Mouse (Mus musculus) urinary bladder, postnatal 10 days (tissue): ENCODE data around the gene Lap3.
A peak's percentile ranks its signal among the peaks of the same experiment; 100 is the strongest.

Source experiments
- DNase-seq: peaks from one replicate; pipeline ENCODE4 v3.0.0; 2022; ENCODE audit warnings: low spot score

Lap3 gene

GRCm38 (mm10) chr5:45496042-45496441 is 2.9 kb downstream of the Lap3 start:
- no peak for DNase-seq

- no peak for DNase-seq
Measured at GRCm38 (mm10) chr5:45496479-45496878, 3.3 kb downstream of the Lap3 start.

GRCm38 (mm10) chr5:45496930-45497550 is 3.9 kb downstream of the Lap3 start:
- no peak for DNase-seq

GRCm38 (mm10) chr5:45497564-45497963 is 4.4 kb downstream of the Lap3 start:
- DNase-seq: no peak

- no peak for DNase-seq
Measured at GRCm38 (mm10) chr5:45510071-45510470, 16.9 kb downstream of the Lap3 start.

GRCm38 (mm10) chr5:45512908-45513307 is 19.7 kb downstream of the Lap3 start:
- DNase-seq: no peak

- DNase-seq: no peak
Measured at GRCm38 (mm10) chr5:45513511-45513910, 20.3 kb downstream of the Lap3 start.

- DNase-seq: no peak
Measured at GRCm38 (mm10) chr5:45514599-45514998, 21.4 kb downstream of the Lap3 start.

GRCm38 (mm10) chr5:45515151-45515743 is 22.1 kb downstream of the Lap3 start:
- no peak for DNase-seq

GRCm38 (mm10) chr5:45519960-45520808 is 27.0 kb downstream of the Lap3 start, which contains the start of gene Med28:
Gene Med28, plus strand, starts transcription at chr5:45520229.
- DNase-seq: peak; percentile 91

GRCm38 (mm10) chr5:45520809-45521110 is 27.6 kb downstream of the Lap3 start:
- DNase-seq: no peak

GRCm38 (mm10) chr5:45521601-45522000 is 28.4 kb downstream of the Lap3 start:
- no peak for DNase-seq

GRCm38 (mm10) chr5:45525101-45525500 is 31.9 kb downstream of the Lap3 start:
- no peak for DNase-seq

GRCm38 (mm10) chr5:45526338-45526737 is 33.2 kb downstream of the Lap3 start:
- DNase-seq: no peak

GRCm38 (mm10) chr5:45529696-45530095 is 36.5 kb downstream of the Lap3 start:
- DNase-seq: no peak

- DNase-seq: no peak
Measured at GRCm38 (mm10) chr5:45534319-45535098, 41.3 kb downstream of the Lap3 start.

GRCm38 (mm10) chr5:45535177-45535576 is 42.0 kb downstream of the Lap3 start:
- no peak for DNase-seq

- DNase-seq: no peak
Measured at GRCm38 (mm10) chr5:45539502-45539901, 46.3 kb downstream of the Lap3 start.

GRCm38 (mm10) chr5:45543374-45543773 is 50.2 kb downstream of the Lap3 start:
- DNase-seq: no peak

- no peak for DNase-seq
Measured at GRCm38 (mm10) chr5:45549586-45549985, 56.4 kb downstream of the Lap3 start.
